Mouse (Mus musculus): ENCODE results near the gene Duoxa2.

DNA sequence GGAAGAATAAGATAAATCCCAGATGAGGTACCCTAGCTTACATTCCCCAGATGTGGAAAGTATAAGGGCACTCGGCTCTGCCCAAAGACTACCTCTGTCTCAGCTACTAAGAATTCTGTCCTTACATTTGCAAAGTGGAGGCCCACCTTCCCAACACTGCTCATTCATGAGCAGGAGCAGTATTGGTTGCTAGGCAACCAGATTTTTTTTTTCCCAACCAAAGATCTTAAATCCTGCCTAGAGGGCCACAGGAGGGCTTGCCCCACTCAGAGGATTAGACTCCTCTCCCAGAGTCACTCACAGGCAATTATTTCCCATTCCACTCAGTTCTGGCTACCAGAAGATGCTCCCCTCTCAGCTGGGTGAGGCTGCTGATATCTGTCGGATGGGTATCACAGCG is 34.0 kb upstream of the Duoxa2 start:
- TF ChIP-seq EP300 (IDR thresholded peaks at IDR 0.05; ENCODE audit: low read depth) (no peak), CTCF (IDR thresholded peaks at IDR 0.05; ENCODE audit: low read depth) (no peak)
